Mouse (Mus musculus) lung, adult 2 months (tissue): ENCODE measurements around the gene Ctdsp1.

Source experiments
- CTCF ChIP-seq: fragments of 200-500 bp; IDR thresholded peaks from 2 replicates; pipeline ENCODE4 v1.5.1; 2011; ENCODE audit warnings: mild to moderate bottlenecking, low read length, control low read depth; ENCODE audit not compliant: insufficient read depth
- POLR2A ChIP-seq: fragments of 200-500 bp; IDR thresholded peaks from 2 replicates; pipeline ENCODE4 v1.6.1; 2011; ENCODE audit warnings: low read depth, mild to moderate bottlenecking, control low read depth, low read length, borderline replicate concordance; ENCODE audit errors: extremely low read depth

- TF ChIP-seq CTCF (no peak), POLR2A (no peak)
Observed at GRCm38 (mm10) chr1:74380484-74380883, 10.8 kb upstream of the Ctdsp1 start.
